Mouse (Mus musculus) T-helper 2 cell (primary cell): ENCODE measurements around the gene Zfp366.
"Not testable (repeated sequence)": the region's sequence is repeated elsewhere in the genome, so short reads cannot be mapped to it uniquely, and the experiment has no call there.

Source experiments
- in situ Hi-C: fragments of 300-600 bp; cut with MboI, MseI; formaldehyde crosslinking; loops from one replicate; pipeline ENCODE4 v1.15.1; 2025; ENCODE audit warnings: high pct_unique_total_duplicates

Zfp366 gene

DNA sequence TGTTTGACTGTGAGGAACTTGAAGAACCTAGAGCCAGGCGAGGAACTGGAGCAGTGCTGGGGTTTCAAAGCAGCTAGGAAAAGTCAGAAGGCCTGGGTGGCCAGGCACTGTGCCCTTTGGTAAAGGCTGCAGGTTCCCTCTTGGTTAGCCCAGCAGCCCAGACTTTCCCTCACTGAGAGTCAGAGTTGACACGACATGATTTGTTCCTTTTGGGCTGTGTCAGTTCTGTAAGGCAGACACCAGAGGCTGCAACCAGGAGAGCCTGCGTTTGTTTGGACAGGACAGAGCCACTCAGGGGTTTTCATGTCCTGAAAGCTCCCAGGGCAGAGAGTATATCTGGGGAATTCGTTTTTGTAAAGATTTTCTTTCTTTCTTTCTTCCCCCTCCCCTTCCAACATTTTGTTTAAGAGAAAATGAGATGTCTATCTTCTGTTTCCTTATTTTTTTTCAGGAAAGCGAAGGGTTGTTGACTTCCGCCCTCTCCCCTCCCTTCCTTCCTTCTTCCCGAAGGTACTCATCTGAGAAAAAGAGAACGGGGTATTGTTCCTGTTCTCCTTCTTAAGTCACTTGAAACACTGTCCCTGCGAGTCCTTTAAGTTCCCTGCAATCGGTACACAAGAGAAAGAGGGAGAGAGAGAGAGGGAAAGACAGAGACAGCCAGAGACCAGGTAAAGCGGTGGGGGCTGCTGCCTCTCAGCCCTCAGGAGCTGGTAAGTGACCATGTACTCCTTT, at the start of gene Zfp366:
TSS of gene Zfp366 (plus strand) at position 669 of the 732 bp plus-strand sequence.
- in situ Hi-C loops: no loop called here

DNA sequence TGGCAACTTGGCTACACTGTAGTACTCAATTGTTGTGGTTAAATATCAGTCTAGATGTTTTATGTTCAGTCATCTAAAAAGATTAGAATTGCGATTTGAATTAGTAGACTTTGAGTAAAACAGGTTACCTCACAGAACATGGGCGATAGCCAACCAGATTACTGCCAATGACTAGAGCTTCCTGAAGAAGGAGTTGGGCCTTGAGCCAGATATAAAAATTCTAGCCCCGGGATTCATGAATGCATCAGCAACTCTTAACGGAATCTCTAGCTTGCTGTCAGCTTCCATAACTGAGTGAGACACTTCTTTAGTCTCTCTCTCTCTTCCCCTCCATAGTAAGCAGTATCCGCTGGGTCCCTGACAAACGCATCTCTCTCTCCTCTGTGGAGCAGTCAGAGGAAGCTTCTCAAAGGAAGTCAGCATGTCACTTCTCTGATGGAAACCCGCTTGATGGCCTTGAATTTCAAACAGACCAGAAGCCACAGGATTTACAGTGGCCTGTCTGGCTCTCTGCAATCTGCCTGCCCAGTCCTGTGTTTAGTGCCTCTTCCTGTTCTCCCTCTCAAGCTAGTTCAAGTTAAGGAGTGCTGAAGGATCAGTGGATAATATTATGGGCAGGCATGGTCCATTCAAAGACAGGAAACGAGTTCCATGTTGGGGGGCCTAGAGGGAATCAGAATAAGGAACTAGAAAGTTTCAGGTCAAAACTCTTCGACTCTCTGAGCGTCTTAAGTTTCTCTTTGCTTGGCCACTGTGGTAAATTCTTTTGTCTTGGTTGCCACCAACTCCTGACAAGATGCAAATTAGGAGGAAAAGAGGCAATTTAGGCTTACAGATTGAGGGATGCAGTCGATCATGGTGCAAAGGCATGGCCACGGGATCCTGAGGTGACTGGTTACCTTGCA, 46.0 kb upstream of the Zfp366 start:
- in situ Hi-C loops: no loop called here

DNA sequence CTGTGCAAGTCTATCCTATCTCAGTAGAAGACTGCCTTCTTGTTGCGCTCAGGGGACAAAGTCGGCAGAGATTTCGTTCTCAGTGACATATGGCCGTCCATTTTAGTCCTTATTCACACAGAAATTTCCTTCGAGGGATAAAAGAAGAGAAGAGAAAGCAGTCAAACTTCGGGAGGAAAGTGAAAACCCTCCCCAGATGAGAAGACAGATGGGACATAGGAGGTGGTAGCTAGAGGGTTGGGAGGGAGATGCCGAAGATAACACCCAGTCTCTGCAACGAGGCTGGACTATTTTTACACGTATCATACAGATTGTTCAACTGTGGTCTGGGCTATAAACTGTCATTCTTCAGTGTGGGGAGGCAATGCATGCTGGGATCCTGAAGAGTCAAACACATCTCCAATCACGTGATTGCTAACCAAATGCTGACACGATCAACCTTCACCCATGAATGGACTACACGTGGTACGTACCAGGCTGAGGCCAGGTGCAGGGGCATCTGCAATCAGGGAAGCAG, 38.2 kb upstream of the Zfp366 start:
- in situ Hi-C loops: no loop called here

DNA sequence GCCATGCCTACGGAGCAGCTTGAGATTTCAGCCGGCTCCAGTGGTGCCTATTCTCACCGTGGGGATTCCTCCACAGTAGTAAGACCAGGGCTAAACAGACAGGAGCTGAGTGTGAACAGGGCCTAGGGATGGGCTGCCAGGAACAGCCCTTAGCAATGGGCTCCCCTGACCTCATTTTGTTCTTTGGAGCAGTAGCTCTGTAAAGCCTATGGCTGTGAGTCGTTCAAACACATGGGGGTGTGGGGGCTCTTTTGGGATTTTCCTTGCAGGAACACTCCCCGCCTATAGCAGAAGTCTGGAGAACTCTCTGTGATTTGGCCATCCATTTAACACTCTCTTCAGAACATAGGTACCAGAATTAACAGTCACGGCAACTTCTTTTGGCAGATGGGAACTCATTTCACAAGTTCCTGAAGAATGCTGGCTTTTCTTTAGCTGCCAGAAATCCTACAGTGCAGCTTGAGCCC, 36.9 kb upstream of the Zfp366 start:
- in situ Hi-C loops: no loop called here

DNA sequence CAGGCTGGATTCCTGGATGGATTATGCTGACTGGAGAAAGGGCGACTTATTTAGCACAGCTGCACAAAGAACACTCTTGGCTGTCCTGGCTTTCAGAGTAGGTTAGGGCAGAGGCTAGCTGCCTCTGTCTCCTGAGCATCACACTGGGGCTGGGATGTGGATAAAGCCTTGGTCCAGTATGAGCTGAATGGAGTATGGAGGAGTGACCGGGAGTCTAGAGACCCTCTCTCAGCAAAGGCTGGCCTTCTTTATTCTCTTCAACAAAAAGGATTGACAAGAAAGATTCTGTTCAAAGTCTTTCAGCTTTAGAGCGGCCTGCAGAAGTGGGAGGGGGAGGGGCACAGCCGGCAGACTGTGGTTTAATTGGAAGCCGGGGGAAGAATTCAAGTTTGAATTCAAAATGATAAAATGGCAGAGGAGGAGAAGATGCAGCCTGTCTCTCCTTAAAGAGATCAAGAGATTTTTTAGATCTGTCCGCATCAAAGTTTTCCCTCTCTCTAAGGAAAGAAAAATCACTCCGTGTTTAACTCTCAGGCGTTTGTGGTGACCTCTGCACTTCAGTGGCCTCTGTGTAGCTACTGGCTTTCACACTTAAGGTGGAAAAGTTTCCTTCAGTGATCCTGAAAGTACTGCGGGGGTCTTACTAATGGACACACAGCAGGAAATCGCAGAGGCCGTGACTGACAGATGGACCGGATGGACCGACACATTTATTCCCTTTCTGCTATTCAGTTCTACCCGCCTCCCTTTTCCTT, 34.9 kb upstream of the Zfp366 start:
- in situ Hi-C loops: no loop called here

DNA sequence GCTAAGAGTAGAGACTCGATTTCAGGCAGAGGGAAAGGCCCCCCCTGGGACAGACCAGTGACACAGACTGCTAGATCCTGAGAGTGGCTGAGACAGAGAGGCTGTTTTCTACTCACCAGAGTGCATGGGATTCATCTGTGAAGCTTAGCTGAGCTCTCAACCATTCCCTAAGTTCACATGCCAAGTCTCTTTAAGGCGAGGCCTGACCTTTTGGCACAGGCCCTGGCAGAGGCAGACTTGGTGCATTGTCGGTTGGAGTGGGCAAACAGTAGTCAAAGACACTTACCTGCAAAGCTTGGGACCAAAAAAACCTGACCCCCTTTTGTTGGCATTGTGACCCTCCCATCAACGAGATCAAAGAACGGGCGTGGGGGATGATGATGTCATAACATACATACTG, 34.0 kb upstream of the Zfp366 start:
- in situ Hi-C loops: no loop called here

DNA sequence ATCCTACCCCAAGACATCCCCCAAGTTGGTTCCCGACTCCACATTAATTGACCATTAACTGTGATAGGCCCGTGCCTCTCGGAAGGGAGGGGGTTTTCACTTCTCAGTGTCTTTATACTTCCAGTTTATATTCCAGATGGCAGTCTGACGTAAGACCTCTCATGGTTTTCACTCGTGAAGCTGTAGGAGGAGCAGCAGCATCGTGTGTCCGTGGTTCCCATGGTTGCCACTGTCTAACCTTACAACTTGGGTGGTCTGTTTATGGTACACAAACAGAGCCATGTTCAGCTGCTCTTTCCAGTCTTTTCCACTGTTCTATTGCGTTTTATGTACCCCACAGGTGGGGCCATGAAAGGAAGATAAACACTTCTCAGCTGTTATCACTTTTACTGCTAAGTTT, 33.5 kb upstream of the Zfp366 start:
- in situ Hi-C loops: no loop called here

DNA sequence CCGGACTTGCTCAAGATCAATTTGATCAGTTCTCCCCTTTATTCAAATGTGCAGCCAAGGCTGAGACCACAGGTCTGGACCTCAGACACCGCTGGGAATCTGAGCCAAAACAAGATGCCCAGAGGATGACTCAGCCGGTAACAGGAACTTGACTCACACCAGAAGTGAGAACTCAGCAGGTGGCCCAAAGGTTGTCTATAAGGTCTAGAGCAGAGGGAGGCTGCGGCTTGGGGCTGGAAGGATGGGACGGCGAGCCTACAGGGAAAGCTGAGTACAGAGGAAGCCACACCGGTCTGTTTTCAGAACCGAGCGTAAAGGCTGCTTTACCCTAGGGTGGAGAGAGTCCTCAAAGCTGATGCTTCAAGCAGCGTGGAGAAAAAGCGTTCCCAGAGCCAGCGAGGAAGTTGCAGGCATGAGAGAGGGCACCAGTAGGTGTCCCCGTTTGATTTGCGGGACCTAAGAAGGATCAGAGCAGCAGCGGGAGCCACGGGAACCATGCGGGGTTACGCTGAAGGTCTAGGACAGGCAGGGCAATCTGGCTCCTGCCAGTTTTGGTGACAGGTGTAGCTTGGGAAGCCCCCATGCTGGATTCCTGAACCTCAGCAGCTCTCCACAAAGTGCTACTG, 32.2 kb upstream of the Zfp366 start:
- in situ Hi-C loops: no loop called here

DNA sequence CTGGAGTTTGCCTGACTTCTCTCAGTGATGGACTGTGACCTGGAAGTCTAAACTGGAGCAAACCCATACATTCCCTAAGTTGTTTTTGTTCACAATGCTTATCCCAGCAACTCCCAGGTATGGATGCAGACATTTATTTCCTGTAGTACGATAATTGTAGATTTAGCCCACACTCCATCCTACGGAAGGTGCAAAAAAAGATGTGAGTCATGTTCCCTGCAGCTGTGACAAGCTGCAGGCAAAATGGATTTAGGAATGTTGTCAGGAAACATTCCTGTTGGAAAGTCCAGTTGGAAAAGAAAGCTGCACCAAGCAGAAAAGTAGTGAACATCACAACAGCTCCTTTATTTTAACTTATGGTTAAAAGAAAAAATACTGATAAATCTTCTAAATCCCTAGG, 26.9 kb upstream of the Zfp366 start:
- in situ Hi-C loops: no loop called here

DNA sequence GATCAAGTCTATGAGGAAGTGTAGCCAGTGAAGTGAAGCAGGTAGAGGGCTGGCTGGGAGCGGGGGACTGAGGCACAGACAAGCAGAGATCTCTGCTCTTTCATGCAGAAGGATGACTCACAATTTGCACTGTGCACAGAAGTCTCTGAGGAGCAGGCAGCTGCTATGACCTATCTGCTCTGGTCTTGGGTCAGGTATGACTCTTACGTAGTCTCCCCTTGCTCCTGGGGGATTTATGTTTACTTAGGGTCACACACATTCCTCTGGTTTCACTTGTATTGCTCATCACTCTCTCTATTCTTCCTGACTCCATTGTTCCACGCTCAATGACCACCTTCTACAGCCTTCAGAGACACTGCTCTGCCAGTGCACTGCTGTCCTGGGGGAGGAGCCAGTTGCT, 25.9 kb upstream of the Zfp366 start:
- in situ Hi-C loops: no loop called here

DNA sequence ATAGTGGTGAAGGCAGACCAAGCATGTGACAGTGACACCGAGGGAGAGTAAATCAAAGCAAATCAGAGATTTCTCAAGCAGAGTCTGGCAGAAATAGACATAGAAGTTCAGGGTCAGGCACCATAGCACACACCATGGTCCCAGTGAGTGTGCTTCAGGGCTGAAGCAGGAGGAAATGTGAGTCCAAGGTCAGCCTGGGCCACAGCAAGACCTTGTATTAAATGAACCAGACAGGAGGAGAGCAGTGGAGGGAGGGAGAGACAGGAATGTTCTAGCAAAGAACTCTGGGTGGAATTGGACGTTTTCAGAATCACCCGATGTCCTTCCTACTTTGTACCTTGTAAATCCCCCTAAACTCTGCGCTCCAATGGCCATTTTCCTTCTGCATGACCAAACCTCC, 21.6 kb upstream of the Zfp366 start:
- in situ Hi-C loops: no loop called here

DNA sequence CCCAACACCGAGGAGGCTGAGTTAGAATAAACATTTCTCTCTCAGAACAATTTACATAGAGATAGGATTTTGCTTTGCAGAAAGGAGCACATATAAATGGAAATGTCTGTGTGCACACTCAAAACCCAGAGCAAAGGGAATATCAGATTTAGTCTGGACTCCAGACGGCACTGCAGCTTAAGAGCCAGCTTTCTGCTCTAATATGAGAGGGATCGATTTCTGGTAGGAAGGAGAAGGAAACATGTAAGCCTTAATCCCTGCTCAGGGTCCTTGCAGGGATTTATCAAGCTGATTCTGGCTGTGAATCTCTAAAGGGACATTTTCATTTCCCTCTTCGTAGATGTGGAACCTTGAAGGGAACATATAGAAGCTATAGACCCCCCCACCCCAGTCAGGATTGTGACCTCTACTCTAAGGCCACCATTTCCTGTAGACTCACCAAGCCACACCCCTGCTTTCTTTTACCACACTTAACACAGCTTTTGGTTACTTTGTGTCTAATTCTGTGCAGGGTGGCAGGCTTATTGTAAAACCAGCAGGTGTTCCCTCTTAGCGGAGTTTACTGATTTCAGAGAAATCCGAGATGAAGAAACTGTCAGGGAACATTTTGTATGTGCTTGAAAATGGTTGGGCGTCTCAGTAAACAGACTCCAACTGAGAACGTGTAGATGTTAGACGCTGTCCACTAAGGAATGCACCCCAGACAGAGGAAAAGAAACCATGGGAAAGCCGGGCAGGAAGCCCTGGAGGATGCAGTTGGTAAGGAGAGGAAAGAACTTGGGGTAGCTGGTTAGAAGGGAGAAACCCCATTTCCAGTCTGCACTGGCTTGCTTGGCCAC, 20.9 kb upstream of the Zfp366 start:
- in situ Hi-C loops: no loop called here

DNA sequence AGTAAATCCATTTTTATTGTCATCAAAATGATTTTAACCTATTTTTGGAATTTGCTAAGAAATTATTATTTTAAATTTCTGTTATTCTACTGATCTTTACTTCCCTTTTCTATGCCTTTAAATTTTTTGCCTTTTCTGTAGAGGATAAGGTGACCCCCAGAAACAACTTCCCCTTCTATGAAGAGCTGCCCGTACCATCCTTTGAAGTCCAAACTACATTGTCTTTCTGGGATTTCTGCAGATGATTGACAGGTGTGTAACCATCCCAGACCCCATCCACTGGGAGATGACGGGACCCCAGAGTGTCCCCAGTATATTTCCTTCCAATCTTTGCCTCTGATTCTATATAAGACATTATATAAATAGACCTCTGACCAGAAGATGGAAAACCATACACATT, 20.3 kb upstream of the Zfp366 start:
- in situ Hi-C loops: no loop called here

DNA sequence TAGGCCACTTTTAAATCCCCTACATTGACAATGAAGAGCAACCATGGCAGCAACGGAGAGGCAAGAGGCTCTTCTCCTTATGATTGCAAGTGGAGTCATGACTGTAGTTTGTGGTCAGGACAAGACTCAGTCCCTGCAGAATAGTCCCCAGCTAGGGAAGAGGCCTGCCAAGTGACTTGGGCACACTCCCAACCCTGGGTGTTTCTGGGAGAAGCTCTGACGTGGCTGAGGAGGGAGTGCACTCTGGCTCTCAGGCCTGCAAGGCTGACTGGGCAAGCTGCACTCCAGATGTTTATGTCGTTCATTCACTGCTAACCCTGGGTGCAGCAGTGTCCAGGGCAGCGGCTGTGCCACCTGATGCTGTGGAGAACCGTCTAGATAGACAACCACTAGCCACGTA, 15.2 kb upstream of the Zfp366 start:
- in situ Hi-C loops: no loop called here

DNA sequence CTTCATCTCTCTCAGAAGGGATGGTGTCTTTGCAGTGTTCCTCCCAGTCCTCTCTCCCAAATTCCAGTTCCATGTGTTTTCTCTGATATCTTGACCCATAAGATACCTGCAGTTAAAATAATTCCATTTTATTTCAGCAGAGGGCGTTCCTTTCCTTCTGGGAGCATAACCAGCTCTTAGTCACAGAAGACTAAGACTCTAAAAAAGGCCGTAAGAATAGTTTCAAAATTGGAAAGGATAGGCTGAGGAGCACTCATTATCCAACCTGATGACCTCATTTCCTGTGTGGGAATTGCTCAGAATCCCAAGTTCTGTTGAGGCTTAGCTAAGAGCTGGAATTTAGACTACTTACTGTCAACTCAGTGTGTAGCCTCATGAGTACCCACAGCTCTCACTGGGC, 14.3 kb upstream of the Zfp366 start:
- in situ Hi-C loops: no loop called here

DNA sequence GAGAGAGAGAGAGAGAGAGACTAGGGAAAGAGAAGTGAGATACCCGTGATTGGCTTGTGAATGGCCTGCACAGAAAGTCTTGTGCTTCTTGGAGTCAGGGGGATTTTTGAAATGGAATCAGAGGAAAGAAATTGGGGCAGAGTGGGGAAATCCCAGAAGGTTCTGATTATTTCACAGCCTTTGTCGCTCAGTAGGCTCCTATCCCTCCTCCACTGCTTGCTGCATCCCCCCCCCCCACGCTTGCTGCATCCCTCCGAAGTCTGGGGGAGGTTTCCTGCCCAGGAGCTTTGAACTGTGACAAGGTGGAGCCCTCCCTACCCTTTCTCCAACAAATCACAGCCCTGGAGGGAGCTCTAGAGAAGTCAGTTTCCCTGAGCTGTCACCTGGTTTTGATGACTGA, 10.8 kb upstream of the Zfp366 start:
- in situ Hi-C loops: no loop called here

DNA sequence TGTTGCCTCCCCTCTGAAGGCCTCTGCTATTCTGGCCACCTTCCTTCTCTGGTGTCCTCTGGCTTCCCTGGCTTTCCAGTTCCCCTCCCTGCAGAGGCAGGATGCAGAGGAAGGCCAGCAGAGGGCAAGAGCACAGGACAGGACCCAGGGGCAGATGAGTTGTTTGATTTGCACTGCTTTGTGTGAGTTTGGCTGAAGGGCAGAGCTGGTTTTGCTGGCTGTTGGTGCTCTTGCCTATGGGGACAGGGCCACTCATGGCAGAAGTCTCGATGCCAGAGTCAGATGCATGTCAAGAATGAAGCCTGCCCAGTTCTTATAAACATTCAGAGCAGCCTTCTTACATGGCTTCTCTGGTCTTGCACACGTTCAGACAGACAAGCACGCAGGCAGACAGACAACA, 1.8 kb upstream of the Zfp366 start:
- in situ Hi-C loops: not testable (repeated sequence)

DNA sequence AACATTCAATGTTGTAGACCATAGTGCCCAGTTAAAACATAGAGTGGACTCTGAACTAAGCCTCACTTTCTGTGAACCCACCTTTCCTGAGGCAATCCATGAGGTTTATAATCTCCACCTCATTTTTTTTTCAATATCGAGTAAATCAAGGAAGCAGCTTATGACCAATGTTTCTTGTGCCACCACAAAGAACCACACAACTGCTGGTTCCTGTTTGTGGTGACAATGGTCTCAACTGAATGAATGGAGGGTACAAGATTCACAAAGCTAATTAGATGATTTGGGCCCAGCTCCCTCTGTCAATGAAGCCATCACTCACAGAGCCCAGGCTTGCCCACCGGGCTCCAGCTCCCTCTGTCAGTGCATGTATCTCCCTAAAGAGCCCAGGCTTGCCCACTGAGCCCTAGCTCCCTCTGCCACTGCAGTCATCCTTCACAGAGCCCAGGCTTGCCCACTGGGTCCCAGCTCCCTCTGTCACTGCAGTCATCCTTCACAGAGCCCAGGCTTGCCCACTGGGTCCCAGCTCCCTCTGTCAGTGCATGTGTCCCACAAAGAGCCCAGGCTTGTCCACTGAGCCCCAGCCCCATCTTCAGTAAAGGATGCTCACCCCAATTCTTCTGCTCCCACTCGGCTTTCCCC, 1.2 kb upstream of the Zfp366 start:
- in situ Hi-C loops: no loop called here

DNA sequence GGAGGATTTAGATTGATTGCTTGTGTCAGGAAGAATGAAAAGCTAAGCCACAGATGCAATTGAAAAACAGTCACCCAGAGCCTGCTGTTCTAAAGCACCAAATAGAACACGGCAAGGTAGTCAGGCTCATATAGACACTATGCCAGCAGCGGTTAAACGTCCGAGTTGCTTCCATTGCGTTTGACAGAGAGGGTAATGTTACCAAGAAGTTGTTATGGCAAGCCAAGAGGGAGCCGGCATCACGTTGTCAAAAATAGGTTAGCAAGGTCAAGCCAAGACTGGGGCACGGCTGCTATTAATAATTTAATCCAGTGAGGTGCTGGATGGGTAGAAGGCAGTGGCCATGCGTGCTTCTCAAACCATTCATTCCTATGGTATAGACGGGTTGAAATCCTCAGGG, 950 bp downstream of the Zfp366 start:
- in situ Hi-C loops: no loop called here
